Mouse (Mus musculus): ENCODE measurements around the gene Carf.

DNA sequence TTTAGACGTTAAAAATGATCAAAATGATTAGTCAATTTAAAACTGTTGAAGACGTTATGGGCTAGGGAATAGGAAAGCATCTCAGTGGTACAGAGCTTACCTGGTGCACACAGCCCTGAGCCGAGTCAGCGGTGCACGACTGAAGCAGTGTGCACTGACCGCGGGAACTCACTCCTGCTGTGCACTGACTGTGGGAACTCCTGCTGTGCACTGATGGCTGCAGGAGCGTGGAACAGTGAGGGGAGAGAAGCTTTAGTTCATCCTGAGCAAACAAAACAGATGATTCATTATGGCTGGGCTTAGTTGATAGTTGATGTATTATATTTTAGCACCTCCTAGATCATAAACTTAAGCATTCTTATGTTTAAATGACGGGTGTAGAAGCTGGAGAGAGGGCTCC lies 39.3 kb downstream of the Carf start:
- TF ChIP-seq CTCF (IDR thresholded peaks at IDR 0.05; ENCODE audit: extremely low read depth, insufficient read depth, low read length) (no peak), POLR2A (IDR thresholded peaks at IDR 0.05; ENCODE audit: extremely low read depth, insufficient read depth, low read length) (no peak)

Data from cortical plate, adult 2 months (tissue).